Mouse (Mus musculus): ENCODE data around the gene Bbs9.

Bbs9 gene

GRCm38 (mm10) chr9:22640683-22641431 is 165.3 kb downstream of the Bbs9 start:
- DNase-seq: no peak

- no peak for DNase-seq
These were observed 170.4 kb downstream of the Bbs9 start for GRCm38 (mm10) chr9:22645844-22646390.

- DNase-seq: no peak
These were observed 170.9 kb downstream of the Bbs9 start for GRCm38 (mm10) chr9:22646461-22646860.

GRCm38 (mm10) chr9:22648163-22648562 is 172.6 kb downstream of the Bbs9 start:
- DNase-seq: no peak

GRCm38 (mm10) chr9:22649606-22650005 is 174.1 kb downstream of the Bbs9 start:
- DNase-seq: no peak

GRCm38 (mm10) chr9:22650781-22651180 is 175.3 kb downstream of the Bbs9 start:
- DNase-seq: no peak

- DNase-seq: peak; percentile 3 to 17
These were observed 176.1 kb downstream of the Bbs9 start for GRCm38 (mm10) chr9:22651619-22652018.

- DNase-seq: no peak
These were observed 179.3 kb downstream of the Bbs9 start for GRCm38 (mm10) chr9:22654726-22655393.

- DNase-seq: no peak
These were observed 181.7 kb downstream of the Bbs9 start for GRCm38 (mm10) chr9:22657216-22657615.

GRCm38 (mm10) chr9:22665155-22665554 is 189.6 kb downstream of the Bbs9 start:
- DNase-seq: no peak

GRCm38 (mm10) chr9:22672937-22673336 is 197.4 kb downstream of the Bbs9 start:
- DNase-seq: peak in 1 of 2 experiments; percentile 14

GRCm38 (mm10) chr9:22677132-22677829 is 201.8 kb downstream of the Bbs9 start:
- no peak for DNase-seq

- peak in 1 of 2 experiments; percentile 15 for DNase-seq
These were observed 202.5 kb downstream of the Bbs9 start for GRCm38 (mm10) chr9:22677997-22678396.

GRCm38 (mm10) chr9:22678496-22678895 is 203.0 kb downstream of the Bbs9 start:
- no peak for DNase-seq

- DNase-seq: peak; percentile 18 to 20
These were observed 204.0 kb downstream of the Bbs9 start for GRCm38 (mm10) chr9:22679485-22679884.

GRCm38 (mm10) chr9:22680031-22680430 is 204.5 kb downstream of the Bbs9 start:
- peak; percentile 16 to 21 for DNase-seq

- peak; percentile 66 to 67 for DNase-seq
These were observed 205.0 kb downstream of the Bbs9 start for GRCm38 (mm10) chr9:22680484-22680883.

- no peak for DNase-seq
These were observed 208.3 kb downstream of the Bbs9 start for GRCm38 (mm10) chr9:22683786-22684185.

GRCm38 (mm10) chr9:22686765-22687472 is 211.4 kb downstream of the Bbs9 start:
- no peak for DNase-seq

- no peak for DNase-seq
These were observed 214.7 kb downstream of the Bbs9 start for GRCm38 (mm10) chr9:22690234-22690633.

- no peak for DNase-seq
These were observed 219.9 kb downstream of the Bbs9 start for GRCm38 (mm10) chr9:22695392-22695791.

- DNase-seq: no peak
These were observed 221.4 kb downstream of the Bbs9 start for GRCm38 (mm10) chr9:22696809-22697374.

Measured in cerebellum, postnatal 10 days (tissue).